Mouse (Mus musculus) thymus, postnatal 10 days (tissue): Measurements from ENCODE around the gene Kcnmb3.
"Not testable (repeated sequence)": the region's sequence is repeated elsewhere in the genome, so short reads cannot be mapped to it uniquely, and the experiment has no call there.

Experiments used
- DNase-seq, 2 experiments: peaks; one replicate each; pipeline ENCODE4 v3.0.0; 2021; ENCODE audit warnings: low spot score in 2 of 2

The Kcnmb3 gene

DNA sequence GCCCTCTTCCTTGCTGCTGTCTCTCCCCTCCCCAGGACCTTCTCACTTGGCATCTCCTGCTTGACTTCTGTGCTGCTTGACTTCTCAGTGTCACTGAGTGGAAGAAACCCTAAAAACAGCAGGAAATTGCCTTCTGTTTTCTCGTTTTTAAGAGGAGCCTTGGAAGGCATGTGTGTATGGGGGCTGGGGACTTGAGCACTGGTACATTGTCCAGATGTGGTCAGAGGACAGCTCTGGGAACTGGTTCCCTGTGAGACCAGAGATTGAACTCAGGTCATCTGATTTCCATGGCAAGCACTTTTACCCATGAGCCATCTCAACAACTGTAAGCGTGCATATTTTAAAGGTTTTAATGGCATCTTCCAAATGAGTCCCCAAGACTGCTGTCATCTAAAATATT lies 58.0 kb downstream of the Kcnmb3 start:
- no peak for DNase-seq

DNA sequence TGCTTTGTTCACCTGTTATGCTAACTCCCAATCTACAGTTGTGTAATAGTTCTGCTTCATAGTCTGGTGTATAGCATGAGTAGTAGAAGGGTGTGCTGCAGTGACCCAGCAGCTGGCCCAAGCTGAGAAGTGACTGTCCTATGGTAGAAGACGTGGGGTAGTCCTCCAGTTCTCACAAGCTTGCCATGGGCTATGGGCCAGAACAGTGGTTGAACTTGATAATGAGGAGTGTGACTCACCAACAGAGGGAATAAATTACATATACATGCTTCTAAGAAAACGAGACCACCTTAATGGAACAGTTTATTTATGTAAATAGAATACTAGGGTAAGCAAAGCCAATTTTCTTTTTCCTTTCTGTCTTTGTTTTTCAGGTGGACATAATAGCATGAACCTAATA lies 61.6 kb downstream of the Kcnmb3 start:
- no peak for DNase-seq

DNA sequence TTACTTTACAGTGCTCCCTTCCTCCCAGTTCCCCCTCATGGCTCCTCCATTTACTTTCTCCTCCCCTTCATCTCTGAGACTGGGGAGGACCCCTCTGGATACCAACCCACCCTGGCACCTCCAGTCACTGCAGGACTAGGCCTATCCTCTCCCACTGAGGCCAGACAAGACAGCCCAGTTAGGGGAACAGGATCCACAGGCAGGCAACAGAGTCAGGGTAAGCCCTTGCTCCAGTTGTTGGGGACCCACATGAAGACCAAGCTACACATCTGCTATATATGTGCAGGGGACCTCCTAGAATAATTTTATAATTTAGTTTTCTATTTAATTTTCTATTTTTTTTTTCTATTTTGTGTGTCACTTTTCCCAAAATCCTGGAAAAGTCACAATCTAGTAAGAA lies 62.7 kb downstream of the Kcnmb3 start:
- DNase-seq, result not testable (repeated sequence)

DNA sequence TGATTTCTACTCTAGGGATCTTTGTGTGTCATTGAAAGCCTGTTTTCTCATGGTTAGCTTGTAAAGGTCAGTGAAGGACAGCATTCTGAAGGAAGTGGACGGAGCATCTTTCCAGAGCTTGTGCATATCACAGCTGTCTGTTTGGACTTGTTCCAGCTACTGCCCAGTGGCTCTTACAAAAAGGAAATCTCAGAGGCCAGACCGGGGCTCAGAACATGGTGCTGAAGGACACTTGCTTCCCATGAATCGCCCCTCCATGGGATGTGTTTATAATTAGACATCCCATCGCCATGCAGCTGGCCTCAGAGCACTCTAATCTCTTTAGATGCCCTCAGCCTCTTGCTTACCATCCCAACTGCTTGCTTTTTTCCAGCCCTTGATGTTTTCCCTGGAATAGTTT lies 63.1 kb downstream of the Kcnmb3 start:
- DNase-seq, result no peak

DNA sequence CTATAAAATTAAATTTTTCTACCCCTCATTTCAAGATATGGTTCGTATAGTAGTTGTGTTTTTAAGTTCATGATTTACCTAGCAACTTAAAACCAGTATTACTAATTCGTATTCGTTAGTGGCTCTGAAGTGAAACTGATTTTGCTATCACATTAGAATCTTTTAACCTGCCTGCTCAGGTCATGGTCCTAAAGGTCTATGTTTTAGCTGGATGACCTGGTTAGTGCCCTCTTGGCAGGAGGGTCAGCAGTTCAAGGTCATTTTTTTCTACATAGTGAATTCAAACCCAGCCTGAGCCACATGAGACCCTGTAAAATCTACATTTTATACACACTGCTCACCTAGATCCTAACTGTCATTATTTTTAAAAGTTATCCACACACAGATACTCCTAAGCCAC lies 63.7 kb downstream of the Kcnmb3 start:
- DNase-seq, result no peak

DNA sequence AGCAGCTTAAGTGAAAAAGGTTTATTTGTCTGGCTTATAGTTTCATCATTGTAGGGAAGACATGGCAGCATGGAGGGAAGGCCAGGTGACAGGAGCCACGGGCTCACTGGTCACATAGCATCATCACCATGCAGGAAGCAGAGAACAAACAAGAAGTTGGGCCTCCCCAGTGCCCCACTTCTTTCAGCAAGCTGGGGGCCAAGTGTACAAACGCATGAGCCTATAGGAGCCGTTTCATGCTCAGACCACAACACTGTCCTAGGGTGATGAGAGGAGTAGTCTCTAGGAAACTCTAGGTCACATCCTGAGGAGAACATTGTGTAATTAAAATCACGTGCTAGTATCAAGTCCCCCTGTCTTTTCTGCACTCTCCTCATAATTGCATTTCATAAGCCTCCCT lies 64.3 kb downstream of the Kcnmb3 start:
- DNase-seq, result no peak
